Mouse (Mus musculus) layer of hippocampus, adult 9-10 months (tissue): ENCODE measurements around the gene Tmem204.
"Not testable (repeated sequence)": the region's sequence is repeated elsewhere in the genome, so short reads cannot be mapped to it uniquely, and the experiment has no call there.

Experiments used
- DNase-seq: peaks from one replicate; pipeline ENCODE4 v3.0.0; 2022; ENCODE audit warnings: low spot score

Tmem204 gene

DNA sequence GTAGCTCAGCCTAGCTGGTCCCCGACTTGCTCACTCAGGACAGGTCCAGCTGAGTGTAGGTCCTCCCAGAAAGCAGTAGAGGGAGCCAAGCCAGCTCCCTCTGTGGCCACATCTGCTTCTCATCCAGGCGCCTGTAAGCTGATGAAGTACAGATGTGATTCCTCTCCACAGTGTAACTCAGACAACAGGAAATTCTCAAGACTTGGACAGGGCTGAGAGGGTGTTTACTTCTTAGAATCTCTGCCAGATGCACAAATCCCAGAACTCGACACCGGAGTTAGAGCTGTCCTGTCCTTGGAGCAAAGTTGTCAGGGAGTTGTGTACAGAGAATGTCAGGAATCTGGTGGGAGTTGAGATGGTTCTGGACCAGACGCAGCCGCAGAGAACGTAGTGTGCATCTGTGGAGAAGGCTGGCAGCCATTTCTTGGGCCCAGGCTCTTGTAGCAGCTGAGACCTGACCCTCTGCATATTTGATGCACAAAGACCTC lies at the start of gene Tmem204:
Gene Tmem204, minus strand, starts transcription at position 148 of the 488 bp plus-strand sequence.
- DNase-seq: no peak

DNA sequence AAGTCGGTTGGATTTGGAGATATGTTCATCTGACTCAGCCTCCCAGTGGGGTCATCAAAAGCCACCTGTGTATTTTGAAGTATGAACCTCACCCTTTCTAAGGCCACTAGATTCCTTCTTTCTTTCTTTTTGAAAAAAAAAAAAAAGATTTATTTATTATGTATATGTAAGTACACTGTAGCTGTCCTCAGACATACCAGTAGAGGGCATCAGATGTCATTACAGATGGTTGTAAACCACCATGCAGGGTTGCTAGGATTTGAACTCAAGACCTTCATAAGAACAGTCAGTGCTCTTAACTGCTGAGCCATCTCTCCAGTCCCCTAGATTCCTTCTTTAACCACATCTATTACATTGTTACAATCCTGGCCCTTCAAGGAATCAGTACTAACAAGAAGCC lies 46.7 kb upstream of the Tmem204 start:
- DNase-seq: no peak

DNA sequence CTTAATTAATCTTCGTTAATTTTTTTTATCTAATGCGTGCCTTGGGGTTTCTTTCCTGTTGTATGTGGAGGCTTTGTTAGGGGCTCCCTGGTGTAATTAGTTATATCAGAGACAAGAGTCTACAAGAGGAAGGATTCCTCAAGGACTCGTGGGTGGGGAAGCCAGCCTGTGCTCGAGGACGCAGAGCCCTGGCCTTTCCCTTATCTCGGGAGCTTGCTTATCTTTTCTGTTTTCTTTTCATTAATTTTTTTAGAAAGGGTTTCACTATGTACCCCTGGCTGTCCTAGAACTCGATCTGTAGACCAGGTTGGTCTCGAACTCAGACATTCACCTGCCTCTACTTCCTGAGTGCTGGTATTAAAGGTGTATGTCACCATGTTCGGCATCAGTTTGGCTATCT lies 44.3 kb upstream of the Tmem204 start:
- DNase-seq: no peak

DNA sequence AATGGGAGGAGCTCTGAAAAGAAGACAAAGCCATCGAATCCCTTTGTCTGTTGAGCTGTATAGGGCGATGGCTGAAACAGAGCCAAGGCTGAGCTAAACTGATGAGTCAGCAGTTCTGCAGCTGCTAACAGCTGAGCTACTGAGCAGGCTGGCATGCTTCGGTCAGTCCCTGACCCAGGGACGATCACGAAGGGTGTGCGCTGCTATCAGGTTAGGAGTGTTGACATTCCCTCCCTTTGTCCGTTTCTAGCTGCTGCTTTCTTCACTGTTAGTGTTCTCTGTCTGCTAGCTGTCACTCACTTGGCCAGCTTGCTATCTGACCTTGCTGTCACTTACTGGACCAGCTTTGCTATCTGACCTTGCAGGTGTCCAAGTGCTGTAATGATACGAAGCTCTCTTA lies 43.7 kb upstream of the Tmem204 start:
- no peak for DNase-seq

DNA sequence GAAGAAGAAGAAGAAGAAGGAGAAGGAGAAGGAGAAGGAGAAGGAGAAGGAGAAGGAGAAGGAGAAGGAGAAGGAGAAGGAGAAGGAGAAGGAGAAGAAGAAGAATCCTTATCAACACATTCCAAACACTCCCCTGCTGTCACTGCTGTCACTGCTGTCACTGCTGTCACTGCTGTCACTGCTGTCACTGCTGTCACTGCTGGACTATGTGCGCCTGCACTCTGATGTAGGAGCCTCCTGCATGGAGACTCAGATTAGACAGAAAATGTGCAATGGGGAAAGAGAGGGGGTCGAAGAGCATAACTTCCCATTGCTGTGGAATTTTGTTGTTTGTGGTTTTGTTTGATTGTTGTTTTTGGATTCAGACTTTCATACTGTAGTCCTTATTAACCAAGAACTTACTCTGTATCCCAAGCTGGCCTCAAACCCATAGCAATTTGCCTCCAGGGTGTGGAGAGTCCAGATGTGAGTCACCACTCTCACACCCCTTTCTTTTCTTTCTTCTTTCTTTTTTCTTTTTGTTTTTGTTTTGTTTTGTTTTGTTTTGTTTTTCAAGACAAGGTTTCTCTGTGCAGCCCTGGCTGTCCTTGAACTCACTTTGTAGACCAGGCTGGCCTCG lies 42.2 kb upstream of the Tmem204 start:
- DNase-seq: not testable (repeated sequence)

DNA sequence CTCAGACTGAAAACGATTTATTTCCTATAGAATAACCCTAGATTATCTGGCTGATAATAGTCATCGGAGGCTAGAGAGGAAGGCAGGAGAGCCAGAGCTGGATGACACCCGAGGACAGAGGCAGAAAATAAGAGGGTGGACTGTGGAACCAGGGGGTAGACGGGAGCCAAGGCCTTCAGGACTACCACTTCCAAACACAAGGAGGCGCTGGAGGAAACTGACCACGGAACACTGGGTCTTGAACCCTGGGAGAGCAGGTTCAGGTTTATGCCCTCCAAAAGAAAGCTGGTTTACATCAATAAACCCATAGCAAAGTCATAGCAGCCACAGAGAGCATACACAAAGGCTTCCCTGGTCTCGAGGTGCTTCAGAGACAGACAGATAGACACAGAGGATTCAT lies 40.6 kb upstream of the Tmem204 start:
- DNase-seq: no peak

DNA sequence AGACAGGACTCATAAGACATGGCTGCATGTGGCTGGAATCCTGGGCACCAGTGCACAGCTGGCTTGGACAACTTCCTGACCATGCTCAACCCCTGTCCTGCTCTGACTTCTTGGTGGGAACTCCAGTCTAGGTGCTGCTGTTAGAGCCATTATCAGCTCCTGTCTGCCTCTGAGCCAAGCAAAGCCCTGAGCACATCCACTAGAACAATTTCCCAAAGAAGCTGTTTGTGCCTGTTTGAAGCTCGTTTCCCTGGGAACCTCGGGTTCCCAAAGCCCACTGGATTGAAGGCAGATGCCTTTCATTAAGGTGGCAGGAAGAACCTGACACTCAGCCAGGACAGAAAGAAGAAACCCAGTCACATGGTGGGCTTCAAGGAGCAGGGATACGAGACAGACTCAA lies 37.0 kb upstream of the Tmem204 start, which contains the start of gene Ptx4:
Gene Ptx4, plus strand, starts transcription at position 355 of the 400 bp plus-strand sequence.
- DNase-seq: no peak

DNA sequence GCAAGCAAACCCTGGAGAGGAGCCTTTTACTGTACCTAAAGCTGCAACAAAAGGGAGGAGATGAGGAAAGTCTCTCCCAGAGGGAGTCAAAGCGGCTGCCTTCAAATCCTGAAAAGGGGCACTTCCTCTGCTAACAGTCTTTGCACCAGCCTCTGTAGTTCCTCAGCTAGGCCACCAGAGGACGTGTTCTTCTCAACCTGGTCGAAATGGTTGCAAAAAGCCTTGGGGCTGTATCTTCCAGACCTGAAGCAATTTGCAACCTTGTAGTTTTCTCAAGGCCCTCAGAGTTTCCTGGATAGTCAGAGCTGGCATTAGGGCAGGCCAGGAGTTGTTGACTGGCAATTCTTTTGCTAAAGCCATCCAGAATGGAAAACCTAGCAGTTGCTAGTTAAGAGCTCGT lies 33.9 kb upstream of the Tmem204 start:
- no peak for DNase-seq

DNA sequence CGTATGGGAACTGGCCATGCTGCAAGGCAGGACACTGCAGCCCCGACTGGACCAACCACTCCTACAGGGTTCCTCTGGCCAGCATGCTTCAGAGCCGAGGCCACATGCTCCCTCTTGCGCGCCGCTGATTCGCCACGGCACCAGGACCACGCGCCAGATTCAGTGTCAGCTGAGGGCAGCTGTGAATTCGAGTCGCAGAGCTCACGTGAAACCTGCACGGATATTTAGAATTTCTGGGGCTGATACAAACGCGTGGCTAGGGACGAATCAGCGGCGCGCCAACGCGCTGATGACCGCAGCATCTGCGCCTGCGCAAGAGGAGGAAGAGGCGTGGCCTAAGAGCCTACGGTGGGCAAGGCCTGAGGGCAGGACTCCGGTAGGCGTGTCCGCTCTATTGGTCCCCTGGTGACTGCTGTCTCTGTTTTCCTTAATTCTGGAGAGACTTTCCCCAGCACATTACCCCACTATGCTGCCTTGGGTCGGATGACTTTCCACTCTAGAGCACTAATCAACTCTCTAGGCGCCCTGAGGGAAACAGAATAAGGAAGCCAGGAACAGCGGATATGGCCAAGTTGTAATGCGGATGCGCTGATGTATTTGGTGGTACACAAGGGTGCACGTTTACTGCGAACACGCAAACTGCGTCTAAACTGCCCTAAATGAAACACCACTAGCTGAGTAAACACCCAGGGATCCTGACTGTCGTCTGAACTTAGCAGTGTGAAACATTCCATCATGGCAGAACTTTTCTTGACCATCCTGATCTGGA lies 32.5 kb upstream of the Tmem204 start, which contains the start of gene Telo2:
Gene Telo2, minus strand, starts transcription at position 304 of the 769 bp plus-strand sequence.
- peak; percentile 78 for DNase-seq

DNA sequence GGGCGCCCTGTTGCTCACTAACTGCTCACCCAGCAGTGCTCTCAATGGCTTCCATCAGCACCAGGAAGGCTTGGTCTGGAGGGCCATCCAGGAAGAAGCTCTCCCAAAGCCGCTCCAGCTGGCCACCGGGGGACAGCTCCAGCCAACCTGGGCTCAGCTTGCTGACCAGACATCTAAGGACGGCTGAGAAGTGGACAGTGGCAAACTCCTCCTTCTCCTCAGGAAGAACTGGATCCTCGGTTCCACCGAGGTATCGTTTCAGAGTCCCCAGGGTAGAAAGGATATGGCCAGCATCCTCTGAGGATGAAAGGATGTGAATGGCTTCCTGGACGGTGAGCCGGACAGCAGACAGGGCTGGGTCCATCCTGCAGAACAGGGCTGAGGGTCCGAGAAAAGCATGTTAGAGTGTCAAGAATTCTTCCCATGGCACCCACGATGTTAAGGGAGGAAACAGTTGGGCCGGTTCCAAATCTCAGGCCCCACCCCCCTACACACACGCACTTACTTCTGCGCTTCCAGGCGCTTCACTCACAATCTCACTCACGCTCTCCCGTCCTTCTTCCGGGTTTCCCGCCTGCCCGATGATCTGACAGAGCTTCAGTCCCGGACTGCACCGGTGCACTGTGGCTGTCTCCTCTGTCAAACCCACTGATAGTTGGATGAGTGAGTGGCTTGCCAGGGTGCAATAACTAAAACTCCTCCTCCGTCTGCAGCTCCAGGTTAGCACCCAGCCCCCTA lies 31.7 kb upstream of the Tmem204 start:
- DNase-seq: no peak

DNA sequence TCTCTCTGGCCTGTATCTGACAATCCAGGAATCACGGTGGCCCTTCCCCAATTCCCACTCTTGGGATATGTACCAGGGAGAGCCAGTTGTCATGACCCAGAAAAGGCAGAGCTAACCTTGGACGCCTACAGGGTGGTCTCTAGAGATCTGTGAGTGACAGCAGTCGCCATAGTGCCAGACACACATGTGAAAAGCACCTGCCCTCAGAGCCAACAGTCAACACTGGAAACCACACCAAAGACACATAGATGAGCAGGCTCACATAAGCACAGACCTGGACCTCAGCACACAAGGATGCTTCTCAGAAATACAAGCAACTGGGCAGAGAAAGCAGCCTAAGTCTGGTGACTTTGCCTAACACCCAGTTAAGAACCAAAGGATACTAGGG lies 29.0 kb upstream of the Tmem204 start:
- DNase-seq: no peak

DNA sequence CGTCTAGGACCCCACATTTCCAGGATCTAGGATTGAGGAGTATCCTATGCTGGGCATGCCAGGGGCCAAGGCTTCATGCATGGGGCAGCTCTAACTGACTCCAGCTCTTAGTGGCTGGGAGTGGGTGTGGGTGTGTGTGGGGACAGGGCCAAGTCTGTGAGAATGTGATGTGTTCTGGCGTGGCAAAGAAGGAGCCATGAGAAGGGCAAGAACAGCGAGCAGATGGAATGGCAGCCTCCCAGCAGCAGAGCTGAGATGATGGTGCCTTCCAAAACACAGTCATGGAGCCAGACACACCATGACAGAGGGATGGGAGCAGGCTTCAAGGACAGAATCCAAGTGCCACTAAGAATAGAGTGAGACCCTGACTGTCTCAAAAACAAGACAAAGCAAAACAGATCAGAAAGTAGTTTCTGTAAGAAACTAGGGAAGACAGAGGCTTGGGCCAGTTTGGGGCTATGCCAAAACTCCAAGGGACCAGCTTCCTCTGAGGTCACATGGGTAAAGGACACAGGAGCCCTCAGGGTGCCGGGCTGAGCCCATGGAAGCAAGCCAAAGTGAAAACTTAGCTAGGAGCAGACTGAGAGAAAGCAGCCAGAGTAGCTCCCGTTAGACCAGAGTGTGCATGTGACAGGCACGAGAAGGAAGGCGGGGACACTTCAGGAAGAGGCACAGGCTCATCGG lies 28.5 kb upstream of the Tmem204 start:
- no peak for DNase-seq

DNA sequence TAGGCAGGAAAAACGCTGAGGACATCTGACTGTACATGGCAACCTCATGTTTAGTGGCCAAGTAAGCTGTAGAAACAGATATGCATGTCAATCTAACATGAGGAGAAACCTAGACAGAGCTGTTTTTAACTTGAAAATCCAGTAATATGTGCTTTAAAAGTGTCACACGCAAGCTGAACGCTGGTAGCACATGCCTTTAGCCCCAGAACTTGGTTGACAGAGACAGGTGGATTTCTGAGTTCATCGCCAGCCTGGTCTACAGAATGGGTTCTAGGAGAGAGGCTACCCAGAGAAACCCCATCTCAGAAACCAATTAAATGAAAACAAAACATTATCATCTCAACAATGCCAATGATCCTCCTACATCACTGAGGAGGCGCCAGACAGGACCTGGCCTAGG lies 27.8 kb upstream of the Tmem204 start:
- no peak for DNase-seq

DNA sequence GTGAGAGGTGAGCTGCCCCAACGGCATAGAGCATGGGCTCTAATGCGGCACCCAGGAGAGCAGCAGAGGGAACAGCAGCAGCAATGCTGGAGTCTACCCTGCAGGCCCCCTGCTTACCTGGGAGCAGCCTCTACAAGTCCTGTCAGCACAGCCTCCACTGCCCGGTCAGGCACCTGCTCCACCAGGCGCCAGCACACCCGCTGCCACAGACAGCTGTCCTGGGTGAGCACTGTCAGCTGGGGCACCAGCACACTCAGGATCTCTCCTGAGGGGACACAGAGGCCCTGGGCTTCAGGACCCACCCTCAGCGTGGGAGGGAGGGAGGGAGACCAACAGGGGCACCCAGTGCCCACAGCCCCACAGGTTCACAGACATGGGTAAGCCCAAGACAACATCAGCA lies 27.2 kb upstream of the Tmem204 start:
- no peak for DNase-seq

DNA sequence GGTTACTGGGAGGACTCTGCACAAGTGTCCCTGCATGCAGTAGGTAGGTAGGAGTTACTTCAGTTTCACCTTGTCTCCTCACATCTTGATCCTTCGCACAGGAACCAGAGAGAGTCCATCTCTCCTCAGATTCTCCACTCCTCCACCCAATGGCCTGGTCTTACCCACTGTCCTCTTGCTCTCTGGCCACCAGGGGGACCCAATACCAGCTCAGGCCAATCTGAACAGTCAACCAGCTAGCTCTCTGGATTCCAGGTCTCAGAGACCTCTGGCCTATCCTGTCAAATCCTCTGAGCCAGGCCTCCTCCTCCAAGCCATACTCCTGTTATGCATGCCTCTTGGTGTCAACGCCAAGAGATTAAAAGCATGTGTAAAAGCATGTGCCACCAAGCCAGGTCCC lies 26.2 kb upstream of the Tmem204 start:
- no peak for DNase-seq

DNA sequence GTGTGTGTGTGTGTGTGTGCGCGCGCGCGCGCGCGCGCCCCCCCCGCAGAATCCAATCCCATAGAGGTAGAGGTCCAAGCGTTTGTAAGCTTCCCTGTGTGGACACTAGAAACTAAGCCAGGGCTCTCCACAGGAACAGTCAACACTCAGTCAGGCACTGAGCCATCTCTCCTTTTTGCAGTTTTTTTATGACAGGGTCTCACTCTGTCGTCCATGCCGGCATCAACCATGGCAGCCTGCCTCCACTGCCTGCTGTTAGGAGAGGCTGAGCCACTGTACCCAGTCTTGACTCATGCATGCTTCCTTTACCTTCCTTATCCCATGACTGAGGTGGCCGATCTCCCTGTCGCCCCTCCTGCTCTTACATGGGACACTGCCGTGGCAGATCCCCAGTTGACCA lies 24.4 kb upstream of the Tmem204 start:
- no peak for DNase-seq

DNA sequence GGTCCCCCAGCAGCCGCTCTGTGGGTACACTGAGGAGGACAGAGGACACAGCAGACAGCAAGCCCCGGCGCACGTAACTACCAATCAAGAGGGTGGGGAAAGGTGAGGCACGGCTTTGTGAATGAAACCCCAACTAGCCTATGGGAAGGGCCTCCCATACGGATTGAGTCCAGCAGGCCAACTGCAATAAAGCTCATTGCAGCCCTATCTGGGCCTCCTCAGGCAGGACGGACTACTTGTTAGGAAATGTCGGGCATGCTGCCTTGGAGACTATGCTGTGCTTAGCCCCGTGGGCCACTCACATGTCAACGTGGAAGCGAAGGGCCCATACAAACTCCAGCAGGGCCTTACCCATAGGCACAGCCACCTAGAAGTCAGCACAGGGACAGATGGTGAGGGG lies 17.9 kb upstream of the Tmem204 start:
- no peak for DNase-seq

DNA sequence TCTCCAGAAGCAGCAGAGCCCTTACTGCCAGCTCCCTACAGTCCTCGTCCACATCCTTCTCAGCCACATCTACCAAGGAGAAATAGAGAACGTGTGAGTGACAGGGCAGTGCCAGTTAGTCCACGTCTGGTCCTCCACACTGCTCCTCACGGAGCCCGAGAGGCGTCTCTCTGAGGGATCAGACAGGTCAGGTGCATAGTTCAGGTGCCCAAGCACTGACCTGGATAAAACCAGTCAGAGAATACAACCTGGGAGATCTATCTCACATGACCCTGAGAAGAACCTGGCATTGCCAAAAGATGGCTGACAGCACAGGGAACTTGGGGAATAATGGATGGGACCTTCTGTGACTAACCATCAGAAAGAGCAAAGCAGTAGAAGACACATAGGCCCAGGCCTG lies 16.7 kb upstream of the Tmem204 start:
- DNase-seq: no peak

DNA sequence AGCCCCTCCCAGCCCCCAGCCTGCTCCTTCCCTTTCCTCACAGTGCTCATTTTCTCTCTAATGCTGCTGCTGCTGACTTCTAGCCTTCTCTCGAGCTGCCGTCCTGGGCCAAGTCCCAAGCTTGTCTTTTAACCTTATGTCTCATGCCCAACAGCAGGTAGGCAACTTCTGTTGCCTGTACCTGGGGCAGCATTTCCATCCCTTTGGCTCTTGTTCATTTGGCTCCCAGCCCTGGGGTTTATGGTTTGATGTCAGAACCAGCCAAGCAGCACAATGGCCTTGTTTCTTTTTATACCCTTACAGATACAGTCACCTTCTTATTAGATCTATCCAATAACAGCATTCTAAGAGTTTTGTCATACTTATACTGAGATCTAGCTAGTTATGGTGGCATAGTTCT lies 12.8 kb upstream of the Tmem204 start:
- no peak for DNase-seq

DNA sequence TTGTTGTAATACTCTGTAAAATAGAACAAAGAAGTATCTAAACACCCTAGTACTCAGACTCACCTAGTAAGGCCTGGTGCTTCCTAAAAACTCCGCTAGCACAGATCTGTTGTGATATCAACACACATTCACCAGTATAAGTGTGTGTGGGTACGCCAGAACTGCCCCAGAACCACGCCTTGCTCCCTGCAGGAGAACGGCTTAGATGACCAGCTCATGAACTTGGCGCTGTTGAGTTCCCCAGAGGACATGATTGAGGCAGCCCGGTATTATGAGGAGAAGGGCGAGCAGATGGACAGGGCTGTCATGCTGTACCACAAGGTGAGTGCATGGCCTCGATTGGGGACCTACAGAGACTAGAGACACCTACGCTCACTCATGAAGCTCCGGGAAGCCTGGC lies 7.1 kb upstream of the Tmem204 start:
- no peak for DNase-seq

DNA sequence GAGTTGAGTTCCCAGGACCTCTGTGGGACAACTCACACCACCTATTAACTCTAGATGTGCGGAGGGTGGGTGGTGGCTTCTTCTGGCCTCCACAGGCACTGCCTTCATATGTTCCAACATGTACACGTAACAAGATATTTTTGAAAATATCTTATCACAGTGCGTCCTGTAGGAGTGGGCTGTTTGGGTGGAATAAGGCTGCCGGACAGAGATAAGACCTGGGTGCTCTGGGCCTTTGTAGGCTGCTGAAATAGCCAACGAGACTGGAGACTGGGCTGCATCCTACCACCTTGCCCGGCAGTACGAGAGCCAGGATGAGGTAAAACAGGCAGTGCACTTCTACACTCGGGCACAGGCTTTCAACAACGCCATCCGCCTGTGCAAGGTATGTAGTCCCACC lies 5.8 kb upstream of the Tmem204 start:
- DNase-seq: no peak

DNA sequence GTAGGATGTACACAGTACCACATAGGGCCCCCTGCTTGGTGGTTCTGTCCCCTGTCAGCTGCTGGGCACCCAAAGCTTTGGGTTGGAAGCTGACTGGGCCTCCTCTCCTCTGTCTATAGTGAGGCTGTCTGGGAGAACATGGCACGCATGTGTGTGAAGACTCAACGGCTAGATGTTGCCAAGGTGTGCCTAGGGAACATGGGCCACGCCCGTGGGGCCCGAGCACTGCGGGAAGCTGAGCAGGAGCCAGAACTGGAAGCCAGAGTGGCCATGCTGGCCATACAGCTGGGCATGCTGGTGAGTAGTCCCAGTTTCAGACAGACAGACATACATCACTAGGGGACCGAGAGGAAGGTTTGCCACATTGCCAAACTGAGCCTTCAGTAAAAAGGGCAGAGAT lies 3.3 kb upstream of the Tmem204 start:
- no peak for DNase-seq
